Mouse (Mus musculus) CH12.LX (cell line): Measurements from ENCODE around the gene Vsir. TPM values are rescaled to one million over a fixed set of nuclear protein-coding genes. Genes with fewer than 3 reads are reported as not detected.

Experiments used
- DNase-seq: peaks from one replicate; pipeline ENCODE4 v3.0.0-alpha.2; 2013; ENCODE audit errors: extremely low read depth
- H3K27ac ChIP-seq: 2 replicates; pipeline ENCODE4 v1.5.1; 2012; ENCODE audit warnings: low read depth, mild to moderate bottlenecking, control low read depth, moderate library complexity; ENCODE audit not compliant: insufficient read depth
- H3K27me3 ChIP-seq: replicated peaks from 2 replicates; pipeline ENCODE3; 2012; ENCODE audit warnings: inconsistent platforms
- H3K36me3 ChIP-seq, 2 experiments: replicated peaks in 1 of 2; 2 replicates each; pipeline versions ENCODE3 to v1.6.1; 2012; ENCODE audit warnings: inconsistent platforms in 1 of 2, low read length in 1 of 2, mild to moderate bottlenecking in 1 of 2, mixed read lengths in 1 of 2, moderate library complexity in 1 of 2; ENCODE audit not compliant: control insufficient read depth in 1 of 2, insufficient read depth in 1 of 2
- H3K4me1 ChIP-seq, 2 experiments: 2 replicates each; pipeline ENCODE4 v1.6.1; 2012; ENCODE audit warnings: inconsistent platforms in 1 of 2, moderate library complexity in 1 of 2; ENCODE audit not compliant: insufficient read depth in 2 of 2, control insufficient read depth in 1 of 2
- H3K4me2 ChIP-seq: 2 replicates; pipeline ENCODE4 v1.6.1; 2012; ENCODE audit warnings: low read depth, mild to moderate bottlenecking, control low read depth; ENCODE audit not compliant: poor library complexity, insufficient read depth, severe bottlenecking
- H3K4me3 ChIP-seq, 3 experiments: fragments of 150-350 bp in 1 of 3; sonication (generic) in 1 of 3; replicated peaks in 1 of 3; 2 replicates each; pipeline versions ENCODE3 to v1.5.1; 2011 to 2012; ENCODE audit warnings: low read depth in 2 of 3, low read length in 2 of 3, mild to moderate bottlenecking in 2 of 3, moderate library complexity in 2 of 3, control low read depth in 1 of 3, improper control_type of control experiment in 1 of 3, inconsistent platforms in 1 of 3, mixed read lengths in 1 of 3; ENCODE audit not compliant: poor library complexity in 1 of 3
- H3K79me2 ChIP-seq: replicated peaks from 2 replicates; pipeline ENCODE4 v1.6.1; 2012; ENCODE audit warnings: mild to moderate bottlenecking, moderate library complexity; ENCODE audit not compliant: control insufficient read depth, poor library complexity, insufficient read depth, severe bottlenecking; ENCODE audit errors: extremely low read depth
- H3K9ac ChIP-seq: 2 replicates; pipeline ENCODE4 v1.6.1; 2012; ENCODE audit warnings: low read depth, mild to moderate bottlenecking, control low read depth, moderate library complexity; ENCODE audit not compliant: insufficient read depth
- H3K9me3 ChIP-seq: replicated peaks from 2 replicates; pipeline ENCODE3; 2012; ENCODE audit warnings: low read length, inconsistent platforms, mixed read lengths
- CHD1 ChIP-seq: IDR thresholded peaks from 2 replicates; pipeline ENCODE4 v1.6.1; 2012; ENCODE audit warnings: low read depth, low read length, improper control_type of control experiment, inconsistent platforms
- CTCF ChIP-seq, 2 experiments: IDR thresholded peaks in 1 of 2; conservative IDR thresholded peaks in 1 of 2; 2 replicates each; pipeline ENCODE4 v1.5.1; 2011 to 2012; ENCODE audit warnings: low read depth in 2 of 2, low read length in 2 of 2, improper control_type of control experiment in 1 of 2, inconsistent platforms in 1 of 2, mild to moderate bottlenecking in 1 of 2, moderate library complexity in 1 of 2
- IRF4 ChIP-seq: IDR thresholded peaks from 2 replicates; pipeline ENCODE4 v1.6.1; 2014; ENCODE audit warnings: low read depth, mild to moderate bottlenecking, inconsistent platforms, low read length, improper control_type of control experiment
- JUN ChIP-seq: IDR thresholded peaks from 2 replicates; pipeline ENCODE4 v1.6.1; 2011; ENCODE audit warnings: low read depth, mild to moderate bottlenecking, low read length, improper control_type of control experiment, moderate library complexity; ENCODE audit not compliant: insufficient read depth
- KAT2A ChIP-seq: IDR thresholded peaks from 2 replicates; pipeline ENCODE4 v1.6.1; 2012; ENCODE audit warnings: low read length, improper control_type of control experiment, inconsistent platforms; ENCODE audit not compliant: insufficient replicate concordance
- MAFK ChIP-seq: IDR thresholded peaks from 2 replicates; pipeline ENCODE4 v1.6.1; 2011; ENCODE audit warnings: low read length, improper control_type of control experiment; ENCODE audit not compliant: insufficient replicate concordance
- MAZ ChIP-seq: IDR thresholded peaks from 2 replicates; pipeline ENCODE4 v1.6.1; 2012; ENCODE audit warnings: low read depth, mild to moderate bottlenecking, inconsistent platforms, low read length, improper control_type of control experiment, moderate library complexity
- MEF2A ChIP-seq: IDR thresholded peaks from 2 replicates; pipeline ENCODE4 v1.6.1; 2014; ENCODE audit warnings: low read depth, mild to moderate bottlenecking, inconsistent platforms, low read length, improper control_type of control experiment, borderline replicate concordance
- MXI1 ChIP-seq: IDR thresholded peaks from 2 replicates; pipeline ENCODE4 v1.6.1; 2011; ENCODE audit warnings: mild to moderate bottlenecking, low read depth, low read length, improper control_type of control experiment
- MYC ChIP-seq: IDR thresholded peaks from 2 replicates; pipeline ENCODE4 v1.6.1; 2011; ENCODE audit warnings: low read depth, mild to moderate bottlenecking, improper control_type of control experiment, low read length
- NRF1 ChIP-seq: IDR thresholded peaks from 2 replicates; pipeline ENCODE4 v1.6.1; 2014; ENCODE audit warnings: low read depth, mild to moderate bottlenecking, inconsistent platforms, low read length, improper control_type of control experiment, moderate library complexity
- PAX5 ChIP-seq: IDR thresholded peaks from 2 replicates; pipeline ENCODE4 v1.6.1; 2012; ENCODE audit warnings: low read length, inconsistent platforms, mixed read lengths
- POLR2A ChIP-seq: IDR thresholded peaks from 2 replicates; pipeline ENCODE4 v1.6.1; 2011; ENCODE audit warnings: low read depth, mild to moderate bottlenecking, improper control_type of control experiment, low read length
- POLR2AphosphoS2 ChIP-seq: IDR thresholded peaks from 2 replicates; pipeline ENCODE4 v1.6.1; 2011; ENCODE audit warnings: low read depth, low read length, improper control_type of control experiment
- TBP ChIP-seq: conservative IDR thresholded peaks from 2 replicates; pipeline ENCODE4 v1.6.1; 2011; ENCODE audit warnings: low read depth, low read length, improper control_type of control experiment
- ZC3H11A ChIP-seq: IDR thresholded peaks from 2 replicates; pipeline ENCODE4 v1.6.1; 2012; ENCODE audit warnings: low read depth, mild to moderate bottlenecking, inconsistent platforms, low read length, improper control_type of control experiment
- ZKSCAN1 ChIP-seq: IDR thresholded peaks from 2 replicates; pipeline ENCODE4 v1.6.1; 2012; ENCODE audit warnings: low read depth, inconsistent platforms, low read length, improper control_type of control experiment, borderline replicate concordance
- ZMIZ1 ChIP-seq: IDR thresholded peaks from 2 replicates; pipeline ENCODE4 v1.6.1; 2012; ENCODE audit warnings: low read depth, mild to moderate bottlenecking, inconsistent platforms, low read length, improper control_type of control experiment
- dilution Hi-C: fragments of 300-500 bp; cut with MboI; formaldehyde crosslinking; loops from 2 replicates; pipeline ENCODE4 v1.14.3; 2020; ENCODE audit warnings: low sequenced_read_pairs; ENCODE audit not compliant: extremely low pct_unique_long_range_greater_than_20kb, extremely low pct_ligation_motif_present
- in situ Hi-C: fragments of 300-500 bp; cut with MboI; formaldehyde crosslinking; loops from 3 replicates; pipeline ENCODE4 v1.14.3; 2019; ENCODE audit warnings: low sequenced_read_pairs, low pct_ligation_motif_present, low pct_unique_long_range_greater_than_20kb, mixed read lengths
- polyA plus RNA-seq: library from polyadenylated mRNA; unstranded; fragments of >175 nt; gene quantifications from 2 replicates; pipeline ENCODE4 v1.2.1, GENCODE M21; 2012; ENCODE audit warnings: low read depth; ENCODE audit not compliant: insufficient read length
- total RNA-seq, 2 experiments: library from RNA; depleted of rRNA; stranded (reverse); fragments of 300-350 nt in 1 of 2; fragments of >200 nt in 1 of 2; gene quantifications; 2 replicates each; pipeline ENCODE4 v1.2.3; 2012 to 2014

Vsir gene
- total and polyA plus RNA-seq, 3 experiments: 4.7 to 9.5 (median 5.5) TPM

DNA sequence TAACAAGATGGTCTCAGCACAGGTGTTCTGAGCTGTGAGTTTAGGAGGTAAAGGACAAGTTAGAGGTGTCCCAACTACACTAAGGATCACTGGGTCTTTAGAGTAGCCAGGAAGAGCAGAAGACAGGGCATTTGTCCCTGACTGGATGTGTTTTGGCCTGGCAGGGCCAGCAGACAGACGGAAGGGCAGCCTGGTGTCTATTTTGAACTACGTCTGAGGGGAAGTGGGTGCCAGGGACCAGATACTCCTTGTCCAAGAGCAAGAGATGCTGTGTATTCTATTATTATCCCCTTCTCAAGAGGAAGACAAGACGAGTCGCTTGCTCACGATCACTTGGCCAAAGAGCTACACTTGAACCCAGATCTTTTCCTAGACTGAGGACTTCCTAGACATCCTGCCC lies 33.0 kb upstream of the Vsir start:
- Histone ChIP-seq H3K4me3 (no peak overlapping the region), H3K27ac (no peak overlapping the region), H3K79me2 (no peaks in the 10 kb centered on the region), H3K9me3 (no peaks in the 10 kb centered on the region), H3K36me3 (no peaks in the 10 kb centered on the region), H3K9ac (no peak overlapping the region)
- no peak for DNase-seq
- in situ Hi-C loops: no loop called here
- dilution Hi-C loops: no loop called here
- TF ChIP-seq JUN (no peak), MYC (no peak), IRF4 (no peak), CHD1 (no peak), MEF2A (no peak), ZC3H11A (no peak), ZMIZ1 (no peak), KAT2A (no peak), ZKSCAN1 (no peak), MXI1 (no peak)
- TF ChIP-seq, all 38 proteins: peak for 0
- peaks cover 0 to 12% of the 10 kb centered on the region in 2 experiments; a peak in 2 of 4 replicates for H3K4me1 ChIP-seq
- H3K27me3 ChIP-seq: peaks cover 2% of the 10 kb centered on the region
- no peak overlapping the region for H3K4me2 ChIP-seq

DNA sequence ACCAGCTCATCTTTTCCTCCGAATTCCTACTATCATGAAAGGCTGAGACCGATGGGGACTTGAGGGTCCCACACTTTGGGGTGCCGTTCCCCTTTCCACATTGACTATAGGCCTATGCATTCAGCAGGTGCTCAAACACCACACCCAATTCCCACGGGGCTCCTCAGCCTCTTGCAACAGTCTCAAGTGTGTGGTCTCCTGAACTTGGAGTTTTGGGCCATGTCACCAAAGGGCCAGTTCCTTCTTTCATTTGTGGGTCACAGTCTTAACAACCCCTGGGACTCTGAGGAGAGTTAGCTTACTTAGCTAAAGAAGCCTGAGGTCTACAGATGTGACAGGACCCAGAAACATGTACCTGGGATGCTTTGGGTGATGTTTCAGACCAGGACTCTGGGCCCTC lies 30.5 kb upstream of the Vsir start:
- TF ChIP-seq CTCF (conservative IDR thresholded peaks at IDR 0.05 in 1 of 2, IDR thresholded peaks at IDR 0.05 in 1 of 2; ENCODE audit: low read depth in 2 of 2, low read length in 2 of 2): no peak
- TF ChIP-seq MAZ: no peak
- no peak for TF ChIP-seq POLR2AphosphoS2
- no peak for TF ChIP-seq ZC3H11A
- TF ChIP-seq MAFK: no peak
- TF ChIP-seq NRF1: no peak
- no peak for TF ChIP-seq POLR2A
- no peak for TF ChIP-seq TBP
- no peak for TF ChIP-seq MYC
- TF ChIP-seq PAX5: no peak
- TF ChIP-seq, all 38 proteins: peak for 0
- in situ Hi-C loops: no loop called here
- no peak overlapping the region for H3K4me2 ChIP-seq
- H3K4me1 ChIP-seq: peaks cover 0 to 7% of the 10 kb centered on the region in 2 experiments; a peak in 2 of 4 replicates
- H3K27ac ChIP-seq: no peak overlapping the region
- dilution Hi-C loops: no loop called here
- no peak overlapping the region for H3K9ac ChIP-seq
- H3K36me3 ChIP-seq: no peaks in the 10 kb centered on the region
- H3K27me3 ChIP-seq: peaks cover 2% of the 10 kb centered on the region
- peaks cover 10% of the 10 kb centered on the region for H3K9me3 ChIP-seq
- no peak overlapping the region for H3K4me3 ChIP-seq
- no peak for DNase-seq
- no peaks in the 10 kb centered on the region for H3K79me2 ChIP-seq
